Mouse (Mus musculus): Measurements from ENCODE around the gene S100a13. TPM values are rescaled to one million over a fixed set of nuclear protein-coding genes. Genes with fewer than 3 reads are reported as not detected.

The S100a13 gene
- polyA plus RNA-seq, 1 experiment from 2014 or later = 10.6 TPM

DNA sequence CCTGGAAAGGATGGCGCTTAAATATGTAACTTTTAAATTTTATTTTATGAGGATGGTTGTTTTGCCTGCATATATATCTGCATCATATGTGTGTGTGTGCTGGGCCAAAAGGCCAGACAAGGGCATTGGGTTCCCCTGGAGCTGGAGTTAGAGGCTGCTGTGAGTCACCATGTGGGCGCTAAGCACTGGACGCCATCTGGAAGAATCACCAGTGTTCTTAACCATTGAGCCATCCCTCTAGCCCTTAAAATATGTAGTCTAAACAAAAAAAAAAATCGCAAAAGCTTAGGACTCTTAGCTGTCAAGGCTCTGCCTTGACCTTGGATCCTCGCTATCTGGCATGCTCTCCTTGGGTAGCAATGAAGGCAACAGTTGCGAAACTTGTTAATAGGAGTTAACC lies 25.7 kb upstream of the S100a13 start:
- Histone ChIP-seq H3K4me1 (peaks cover 11% of the 10 kb centered on the region; the same call in 1 of the 2 replicates), H3K27me3 (replicated peaks) (no peaks in the 10 kb centered on the region), H3K4me2 (replicated peaks) (no peak overlapping the region), H3K4me3 (no peak overlapping the region), H3K9me3 (no peaks in the 10 kb centered on the region), H3K9ac (no peak overlapping the region), H3K36me3 (peaks cover 50% of the 10 kb centered on the region), H3K27ac (no peak overlapping the region)
- no peak for ATAC-seq (ENCODE audit: low FRiP score, low read depth)
- WGBS = 94% methylated on average over 6 of the region's 6 CpGs

DNA sequence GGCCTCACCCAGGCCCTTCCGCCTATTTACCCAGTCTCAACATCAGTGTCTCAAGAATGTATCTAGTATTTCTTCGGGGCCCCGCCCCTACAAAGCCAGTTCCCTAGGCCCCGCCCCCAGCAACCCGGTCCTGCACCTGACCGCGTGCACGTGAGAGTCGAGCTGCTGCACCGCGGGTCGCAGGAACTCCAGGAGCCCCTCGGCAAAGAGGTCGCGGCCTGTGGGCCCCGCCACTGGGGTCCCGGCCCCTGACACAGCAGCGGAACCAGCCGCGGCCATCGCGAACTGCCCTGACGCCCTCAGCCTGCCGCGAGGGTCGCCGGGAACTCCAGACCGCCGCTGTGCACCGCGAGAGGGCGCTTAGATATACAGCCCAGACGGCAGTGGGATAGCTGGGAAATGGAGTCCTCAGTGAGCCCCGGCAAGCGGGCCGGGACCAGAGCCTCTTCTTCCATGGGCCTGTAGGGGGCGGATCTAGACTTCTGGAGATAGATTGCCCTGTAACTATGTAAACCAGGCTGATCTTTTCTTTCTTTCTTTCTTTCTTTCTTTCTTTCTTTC lies 23.5 kb upstream of the S100a13 start, which contains the start of gene Snapin:
Gene Snapin (minus strand): TSS at position 338 of the 561 bp plus-strand sequence.
- no peak within 1 kb of the TSS for H3K27ac ChIP-seq

GRCm38 (mm10) chr3:90491350-90491749 lies 22.9 kb upstream of the S100a13 start:
- no peak overlapping the region for H3K9ac ChIP-seq
- H3K9me3 ChIP-seq = no peaks in the 10 kb centered on the region
- H3K4me2 ChIP-seq (replicated peaks) = no peak overlapping the region
- WGBS = 38% methylated on average over 2 of the region's 2 CpGs
- H3K27ac ChIP-seq = no peak overlapping the region
- peaks cover 11% of the 10 kb centered on the region; the same call in 1 of the 2 replicates for H3K4me1 ChIP-seq
- peaks cover 32% of the 10 kb centered on the region for H3K36me3 ChIP-seq
- no peak overlapping the region for H3K4me3 ChIP-seq
- peak; percentile 25; the same call in 1 of the 2 replicates for ATAC-seq (ENCODE audit: low FRiP score, low read depth)
- H3K27me3 ChIP-seq (replicated peaks) = no peaks in the 10 kb centered on the region

More for the DNA sequence above, 23.5 kb upstream of the S100a13 start, which contains the start of gene Snapin:
- Histone ChIP-seq H3K4me1 (peaks cover 11% of the 10 kb centered on the region; the same call in 1 of the 2 replicates), H3K36me3 (peaks cover 32% of the 10 kb centered on the region), H3K9ac (peak within 1 kb of the TSS; percentile 79), H3K4me2 (replicated peaks) (peak within 1 kb of the TSS; percentile 68), H3K9me3 (no peaks in the 10 kb centered on the region), H3K27me3 (replicated peaks) (no peaks in the 10 kb centered on the region), H3K4me3 (peak within 1 kb of the TSS; percentile 77)
- peak; percentile 96 for ATAC-seq (ENCODE audit: low FRiP score, low read depth)
- WGBS = under 1% methylated on average over 37 of the region's 37 CpGs

GRCm38 (mm10) chr3:90493831-90494540 lies 20.2 kb upstream of the S100a13 start:
- 47% methylated on average over 4 of the region's 4 CpGs for WGBS
- no peak for ATAC-seq (ENCODE audit: low FRiP score, low read depth)
- no peaks in the 10 kb centered on the region for H3K9me3 ChIP-seq

DNA sequence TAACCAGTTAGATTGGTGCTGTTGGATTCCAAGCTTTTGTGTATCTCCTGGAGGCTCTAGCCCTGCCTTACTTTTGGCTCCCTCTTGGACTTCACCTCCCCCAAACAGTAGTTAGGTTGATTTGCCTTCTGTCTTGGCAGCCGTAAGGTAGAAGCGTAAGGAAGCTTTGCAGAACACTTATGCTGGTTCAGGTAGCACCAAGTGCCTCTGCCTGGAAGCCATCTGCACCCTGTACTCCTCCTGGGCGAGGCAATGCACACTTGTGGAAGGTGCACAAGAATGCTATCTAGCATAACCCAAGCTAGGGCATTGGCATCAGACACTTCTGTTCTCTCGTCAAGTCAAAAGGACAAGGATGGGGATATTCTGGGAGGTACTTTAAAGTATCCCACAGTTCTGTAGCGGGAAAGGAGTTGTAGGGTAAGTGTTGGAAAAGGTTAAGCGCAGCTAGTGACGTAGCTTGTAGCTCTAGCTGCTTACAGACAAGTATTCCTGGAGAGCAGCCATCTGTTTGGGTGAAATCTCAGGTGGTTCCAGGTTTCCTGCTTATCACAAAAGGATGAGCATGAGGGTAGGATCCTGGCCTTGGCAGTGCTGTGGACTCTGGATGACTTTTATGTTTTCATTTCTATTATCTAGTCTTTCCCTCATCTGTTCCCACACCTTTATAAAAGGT lies 18.2 kb upstream of the S100a13 start:
- no peak overlapping the region for H3K4me3 ChIP-seq
- H3K4me1 ChIP-seq = no peaks in the 10 kb centered on the region
- H3K9me3 ChIP-seq = no peaks in the 10 kb centered on the region
- no peak overlapping the region for H3K9ac ChIP-seq
- 95% methylated on average over 7 of the region's 7 CpGs for WGBS
- peaks cover 47% of the 10 kb centered on the region for H3K36me3 ChIP-seq
- no peak overlapping the region for H3K4me2 ChIP-seq (replicated peaks)
- no peak for ATAC-seq (ENCODE audit: low FRiP score, low read depth)
- H3K27ac ChIP-seq = no peak overlapping the region
- H3K27me3 ChIP-seq (replicated peaks) = no peaks in the 10 kb centered on the region

More at GRCm38 (mm10) chr3:90493831-90494540, 20.2 kb upstream of the S100a13 start:
- no peak overlapping the region for H3K9ac ChIP-seq
- no peak overlapping the region for H3K4me2 ChIP-seq (replicated peaks)
- no peaks in the 10 kb centered on the region for H3K27me3 ChIP-seq (replicated peaks)
- H3K4me3 ChIP-seq = no peak overlapping the region
- no peak overlapping the region for H3K27ac ChIP-seq
- H3K36me3 ChIP-seq = peaks cover 37% of the 10 kb centered on the region
- peaks cover 11% of the 10 kb centered on the region; the same call in 1 of the 2 replicates for H3K4me1 ChIP-seq

GRCm38 (mm10) chr3:90497597-90497996 lies 16.6 kb upstream of the S100a13 start:
- Histone ChIP-seq H3K9me3 (no peaks in the 10 kb centered on the region), H3K4me3 (no peak overlapping the region), H3K27ac (no peak overlapping the region), H3K36me3 (peaks cover 63% of the 10 kb centered on the region), H3K4me2 (replicated peaks) (no peak overlapping the region), H3K4me1 (no peaks in the 10 kb centered on the region), H3K9ac (no peak overlapping the region), H3K27me3 (replicated peaks) (no peaks in the 10 kb centered on the region)
- ATAC-seq (ENCODE audit: low FRiP score, low read depth) = no peak

GRCm38 (mm10) chr3:90503444-90503843 lies 10.8 kb upstream of the S100a13 start:
- no peak overlapping the region for H3K4me2 ChIP-seq (replicated peaks)
- H3K36me3 ChIP-seq = peaks cover 84% of the 10 kb centered on the region
- H3K27me3 ChIP-seq (replicated peaks) = no peaks in the 10 kb centered on the region
- H3K9ac ChIP-seq = no peak overlapping the region
- H3K9me3 ChIP-seq = no peaks in the 10 kb centered on the region
- WGBS = 95% methylated on average over 4 of the region's 4 CpGs
- no peak for ATAC-seq (ENCODE audit: low FRiP score, low read depth)
- no peak overlapping the region for H3K4me3 ChIP-seq
- H3K4me1 ChIP-seq = peaks cover 13% of the 10 kb centered on the region
- H3K27ac ChIP-seq = no peak overlapping the region

DNA sequence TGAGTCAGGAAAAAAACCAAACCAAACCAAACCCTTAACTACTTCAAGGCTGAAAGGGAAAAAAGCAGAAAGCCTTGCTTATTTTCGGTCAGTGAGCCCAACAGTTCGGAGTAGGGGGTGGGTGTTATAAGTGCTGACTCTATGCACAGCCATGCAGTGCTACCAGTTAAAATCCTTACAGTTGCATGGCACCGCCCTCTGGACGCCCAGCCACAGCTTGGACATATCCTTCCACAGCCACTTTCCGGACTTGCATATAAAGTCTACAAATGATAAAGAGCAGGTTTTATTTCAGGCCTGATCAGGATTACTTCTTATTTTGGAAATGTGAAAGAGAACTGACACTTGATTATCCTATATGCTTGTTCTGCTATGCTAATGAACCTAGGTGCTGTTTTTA lies 9.0 kb upstream of the S100a13 start:
- Histone ChIP-seq H3K9me3 (no peaks in the 10 kb centered on the region), H3K27me3 (replicated peaks) (no peaks in the 10 kb centered on the region), H3K4me3 (no peak overlapping the region), H3K27ac (no peak overlapping the region), H3K36me3 (peaks cover 66% of the 10 kb centered on the region), H3K9ac (no peak overlapping the region), H3K4me2 (replicated peaks) (no peak overlapping the region), H3K4me1 (peaks cover 13% of the 10 kb centered on the region)
- 91% methylated on average over 5 of the region's 5 CpGs for whole genome bisulfite sequencing
- ATAC-seq (ENCODE audit: low FRiP score, low read depth) = no peak

GRCm38 (mm10) chr3:90506362-90506761 lies 7.9 kb upstream of the S100a13 start:
- Histone ChIP-seq H3K9me3 (no peaks in the 10 kb centered on the region), H3K27me3 (replicated peaks) (no peaks in the 10 kb centered on the region), H3K4me2 (replicated peaks) (no peak overlapping the region), H3K9ac (no peak overlapping the region), H3K36me3 (peaks cover 59% of the 10 kb centered on the region), H3K4me3 (no peak overlapping the region), H3K4me1 (peaks cover 13% of the 10 kb centered on the region), H3K27ac (no peak overlapping the region)
- 93% methylated on average over 3 of the region's 3 CpGs for WGBS
- ATAC-seq (ENCODE audit: low FRiP score, low read depth) = no peak

GRCm38 (mm10) chr3:90508287-90508949 lies 5.8 kb upstream of the S100a13 start:
- H3K4me3 ChIP-seq = peak overlapping the region; percentile 99
- ATAC-seq (ENCODE audit: low FRiP score, low read depth) = no peak
- H3K27ac ChIP-seq = peak overlapping the region; percentile 92; the same call in 1 of the 2 replicates
- peaks cover 5% of the 10 kb centered on the region for H3K27me3 ChIP-seq (replicated peaks)
- no peaks in the 10 kb centered on the region for H3K9me3 ChIP-seq
- peak overlapping the region; percentile 84 for H3K4me2 ChIP-seq (replicated peaks)
- peaks cover 13% of the 10 kb centered on the region for H3K4me1 ChIP-seq
- H3K36me3 ChIP-seq = peaks cover 39% of the 10 kb centered on the region
- peak overlapping the region; percentile 99 for H3K9ac ChIP-seq
- WGBS = 4% methylated on average over 20 of the region's 20 CpGs

DNA sequence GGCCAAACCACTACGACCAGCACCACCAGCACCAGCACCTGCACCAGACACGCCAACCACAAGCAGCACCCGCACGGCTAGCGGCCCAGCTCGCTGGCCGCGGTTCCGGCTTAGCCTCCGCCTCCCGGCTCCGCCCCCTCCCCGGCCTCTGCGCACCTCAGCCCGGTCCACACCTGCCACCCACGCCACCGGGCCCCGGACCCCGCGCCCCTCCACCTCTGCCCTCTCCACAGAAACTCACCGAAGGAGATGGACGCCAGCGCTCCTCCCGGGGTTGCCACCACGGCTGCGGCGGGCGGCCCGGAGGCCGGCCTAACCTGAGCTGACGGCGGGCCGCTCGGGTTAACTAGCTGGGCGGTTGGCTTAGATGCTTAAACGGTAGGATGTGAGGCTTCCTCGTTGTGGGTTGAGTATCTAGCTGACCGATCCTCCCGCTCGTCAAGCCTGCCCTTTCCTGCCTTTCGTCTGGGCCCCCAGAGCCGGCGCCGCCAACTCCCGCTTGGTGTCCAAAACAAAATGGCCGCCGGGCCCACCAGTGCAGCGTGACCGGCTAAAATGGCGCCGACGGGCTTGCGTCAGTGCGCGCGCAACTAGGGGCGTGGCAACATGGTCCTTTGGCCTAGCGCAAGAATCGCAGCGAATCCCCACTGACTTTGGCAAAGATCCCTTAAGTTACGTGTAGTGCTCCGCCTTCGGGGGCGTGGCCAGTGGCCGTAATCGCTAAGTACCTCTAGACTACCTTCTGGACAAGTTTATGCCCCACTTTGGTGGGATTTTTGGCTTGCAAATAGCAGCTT lies 5.1 kb upstream of the S100a13 start, which contains the start of gene Chtop:
Gene Chtop (minus strand): TSS at position 549 of the 797 bp plus-strand sequence.
- ATAC-seq (ENCODE audit: low FRiP score, low read depth) = peak; percentile 93
- H3K4me3 ChIP-seq = peak within 1 kb of the TSS; percentile 99
- WGBS = under 1% methylated on average over 66 of the region's 66 CpGs
- peaks cover 17% of the 10 kb centered on the region for H3K4me1 ChIP-seq
- H3K27me3 ChIP-seq (replicated peaks) = peaks cover 13% of the 10 kb centered on the region
- no peaks in the 10 kb centered on the region for H3K9me3 ChIP-seq
- peak within 1 kb of the TSS; percentile 92 for H3K27ac ChIP-seq
- peak within 1 kb of the TSS; percentile 84 for H3K4me2 ChIP-seq (replicated peaks)
- H3K9ac ChIP-seq = peak within 1 kb of the TSS; percentile 99
- peaks cover 32% of the 10 kb centered on the region for H3K36me3 ChIP-seq
